Mouse (Mus musculus): ENCODE results near the gene Fam168a.

The Fam168a gene

DNA sequence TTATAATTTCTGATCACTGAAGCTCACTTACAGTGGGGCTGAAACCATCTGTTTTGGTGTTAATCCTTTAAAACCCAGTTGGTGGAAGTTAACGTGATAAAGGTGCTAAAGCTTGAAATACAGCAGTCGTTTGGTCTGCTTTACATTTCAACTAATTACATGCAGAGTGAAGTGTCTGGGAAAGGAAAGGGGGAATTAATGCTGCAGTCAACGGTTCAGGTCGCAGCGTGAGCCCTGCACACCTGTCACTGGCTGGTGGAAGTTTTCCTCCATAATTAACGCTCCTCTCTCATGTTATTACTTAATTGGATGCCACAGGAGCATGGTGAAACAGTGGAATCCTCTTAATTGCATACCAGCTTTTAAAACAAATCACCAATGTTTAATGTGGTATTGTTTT is 27.8 kb downstream of the Fam168a start:
- CTCF ChIA-PET: interaction anchor here in 1 of 4 experiments (0.7 kb wide), 1 partner anchor 19 kb away, joined by 3 read pairs; no protein-coding TSS in a partner anchor

GRCm38 (mm10) chr7:100734905-100735304 is 28.5 kb downstream of the Fam168a start:
- POLR2A ChIA-PET: interaction anchor here in 3 of 4 experiments (0.7 to 1.5 kb wide), 3 partner anchors 21 to 49 kb away, joined by 3 read pairs; partner anchors contain the start of gene Fam168a (in 1 of the 3)
- CTCF ChIA-PET: interaction anchor here in 2 of 4 experiments (0.6 to 0.7 kb wide), 2 partner anchors 20 to 374 kb away, joined by 3 read pairs; no protein-coding TSS in a partner anchor

More for the DNA sequence above, 27.8 kb downstream of the Fam168a start:
- POLR2A ChIA-PET: interaction anchor here in 3 of 4 experiments (0.5 to 1.7 kb wide), 8 partner anchors 16 to 366 kb away, joined by 3 to 10 read pairs (median 4); partner anchors contain the start of gene Fam168a (in 2 of the 3)

DNA sequence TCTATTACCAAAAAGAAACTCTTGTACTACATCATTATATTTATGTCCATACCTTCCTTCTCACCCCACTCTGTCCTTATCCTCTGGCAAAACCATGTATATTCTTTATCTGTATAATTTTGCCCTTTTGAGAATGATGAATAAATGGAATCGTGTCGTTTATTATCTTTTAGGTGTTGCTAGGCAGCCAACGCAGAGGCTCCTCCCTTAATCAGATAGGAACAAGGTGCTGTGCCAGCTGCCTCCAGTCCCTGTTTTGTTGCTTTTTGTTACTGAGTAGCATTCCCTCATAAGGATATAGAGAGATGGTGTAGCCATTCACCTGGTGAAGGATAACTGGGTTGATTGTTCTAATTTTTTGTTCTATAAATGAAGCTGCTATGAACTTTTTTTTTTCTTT is 29.7 kb downstream of the Fam168a start:
- ChIA-PET POLR2A (interaction anchor here in 1 of 4 experiments (1.1 kb wide), 1 partner anchor 32 kb away, joined by 4 read pairs; no protein-coding TSS in a partner anchor), CTCF (interaction anchor here in 1 of 4 experiments (0.7 kb wide), 1 partner anchor 756 kb away, joined by 3 read pairs; the partner anchor contains the start of gene Rnf169)

- CTCF ChIA-PET: no interaction called here
Measured at GRCm38 (mm10) chr7:100744372-100744771, 37.9 kb downstream of the Fam168a start.

DNA sequence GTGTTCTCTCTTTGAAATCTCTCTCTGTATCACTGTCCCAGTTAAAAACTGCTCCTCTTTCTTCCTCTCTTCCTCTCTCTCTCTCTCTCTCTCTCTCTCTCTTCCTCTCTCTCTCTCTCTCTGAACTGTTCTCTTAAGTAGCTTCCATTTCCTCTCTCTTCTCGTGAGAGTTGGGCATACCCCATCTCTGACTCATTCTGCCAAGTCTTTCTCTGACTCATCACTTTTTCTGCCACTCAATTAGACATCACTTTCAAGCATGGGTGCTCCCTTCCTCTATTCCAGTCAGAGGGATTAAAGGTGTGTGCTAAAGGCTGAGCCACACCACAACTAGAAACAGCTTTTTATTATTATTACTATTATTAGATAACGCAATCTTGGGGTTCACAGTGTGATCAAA is 43.7 kb downstream of the Fam168a start:
- ChIA-PET POLR2A (interaction anchor here in 1 of 4 experiments (1.3 to 1.9 kb wide), 2 partner anchors 17 to 19 kb away, joined by 5 read pairs; no protein-coding TSS in a partner anchor), CTCF (interaction anchor here in 2 of 4 experiments (0.7 to 0.8 kb wide), 2 partner anchors 19 to 24 kb away, joined by 3 to 5 read pairs; no protein-coding TSS in a partner anchor)

More at GRCm38 (mm10) chr7:100744372-100744771, 37.9 kb downstream of the Fam168a start:
- POLR2A ChIA-PET: interaction anchor here in 2 of 4 experiments (0.6 to 1.7 kb wide), 3 partner anchors 23 to 365 kb away, joined by 3 to 4 read pairs (median 4); no protein-coding TSS in a partner anchor

DNA sequence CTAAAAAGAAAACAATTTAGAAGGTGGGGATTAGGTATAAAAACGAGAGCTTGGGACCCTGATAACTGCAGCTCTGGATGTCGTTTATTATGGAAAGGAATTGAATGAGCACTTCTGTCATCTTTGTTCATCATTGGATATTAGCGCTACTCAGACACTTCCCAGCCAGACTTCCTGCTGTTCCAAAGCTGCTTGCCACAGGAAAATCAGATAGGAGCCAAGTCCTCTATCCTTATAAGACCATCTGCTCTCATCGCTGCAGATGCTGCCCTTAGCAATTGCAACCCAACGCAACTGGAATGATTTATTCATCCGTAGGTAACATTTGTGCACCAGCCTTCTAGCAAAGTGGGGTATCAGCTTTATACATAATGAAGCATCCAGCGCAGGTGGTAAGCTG is 52.3 kb downstream of the Fam168a start:
- CTCF ChIA-PET: interaction anchor here in 1 of 4 experiments (1.2 kb wide), 1 partner anchor 74 kb away, joined by 4 read pairs; no protein-coding TSS in a partner anchor
- POLR2A ChIA-PET: interaction anchor here in 3 of 4 experiments (0.5 to 1.4 kb wide), 7 partner anchors 9 to 397 kb away, joined by 3 to 4 read pairs (median 3); partner anchors contain the start of gene Fam168a (in 1 of the 3)

DNA sequence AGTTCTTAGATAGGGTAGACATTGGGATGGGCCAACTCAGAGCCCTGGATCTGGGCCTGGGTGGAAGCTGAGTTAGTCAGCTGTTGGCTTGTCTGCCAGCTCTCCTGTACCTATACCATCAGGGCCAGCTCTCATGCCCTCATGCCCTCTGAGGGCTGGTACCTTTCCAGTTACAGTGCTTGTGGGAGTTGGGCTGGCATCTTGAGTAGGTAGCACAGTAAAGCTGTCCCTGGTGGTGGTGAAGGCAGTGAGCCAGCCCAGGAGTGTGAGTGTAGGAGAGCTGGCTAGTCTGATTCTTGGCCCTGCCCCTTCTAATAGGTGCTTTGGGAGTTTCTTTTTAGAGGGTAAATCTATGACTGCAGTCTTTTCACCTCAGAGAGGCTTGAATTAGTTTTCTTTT is 56.3 kb downstream of the Fam168a start:
- ChIA-PET POLR2A (interaction anchor here in 1 of 4 experiments (0.6 kb wide), 2 partner anchors 257 to 427 kb away, joined by 3 to 4 read pairs; no protein-coding TSS in a partner anchor), CTCF (no interaction called here)

GRCm38 (mm10) chr7:100767568-100767967 is 61.1 kb downstream of the Fam168a start:
- CTCF ChIA-PET: interaction anchor here in 1 of 4 experiments (1.7 kb wide), 1 partner anchor 81 kb away, joined by 4 read pairs; no protein-coding TSS in a partner anchor
- POLR2A ChIA-PET: interaction anchor here in 1 of 4 experiments (0.8 to 1.1 kb wide), 2 partner anchors 15 to 24 kb away, joined by 3 to 4 read pairs; no protein-coding TSS in a partner anchor

- POLR2A ChIA-PET: interaction anchor here in 1 of 4 experiments (0.8 to 1.2 kb wide), 3 partner anchors 15 to 112 kb away, joined by 3 to 4 read pairs (median 3); no protein-coding TSS in a partner anchor
- CTCF ChIA-PET: interaction anchor here in 1 of 4 experiments (0.5 to 1.7 kb wide), 2 partner anchors 81 to 130 kb away, joined by 4 read pairs; no protein-coding TSS in a partner anchor
Measured at GRCm38 (mm10) chr7:100768009-100768408, 61.6 kb downstream of the Fam168a start.

DNA sequence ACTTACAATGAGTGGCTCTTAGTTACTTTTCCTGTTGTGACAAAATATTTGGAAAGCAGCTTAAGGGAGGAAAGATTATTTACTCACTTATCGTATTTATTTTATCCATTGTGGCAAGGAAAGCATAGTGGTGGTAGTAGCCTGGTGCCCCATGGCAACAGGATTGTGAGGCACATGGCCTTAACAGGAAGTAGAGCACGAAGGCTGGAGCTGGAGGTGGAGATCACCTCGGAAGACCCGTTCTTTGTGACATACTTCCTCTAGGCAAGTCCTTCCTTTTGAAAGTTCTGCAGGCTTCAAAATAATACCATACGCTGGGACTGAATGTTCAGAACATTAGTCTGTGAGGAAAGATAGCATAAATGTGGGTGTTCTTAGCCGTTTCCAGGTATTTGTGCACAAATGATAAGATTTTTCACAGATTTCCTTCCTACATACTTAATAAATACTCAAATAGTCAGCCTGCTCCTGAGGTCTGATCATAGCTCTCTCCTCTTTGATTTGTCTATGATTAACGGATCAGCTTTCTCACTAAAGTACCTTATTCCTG is 63.2 kb downstream of the Fam168a start:
- ChIA-PET CTCF (interaction anchor here in 1 of 4 experiments (1.3 kb wide), 1 partner anchor 85 kb away, joined by 3 read pairs; no protein-coding TSS in a partner anchor), POLR2A (interaction anchor here in 1 of 4 experiments (0.8 to 1.6 kb wide), 5 partner anchors 11 to 70 kb away, joined by 3 to 4 read pairs (median 3); partner anchors contain the start of gene Fam168a)

- ChIA-PET CTCF (interaction anchor here in 1 of 4 experiments (0.6 kb wide), 1 partner anchor 92 kb away, joined by 3 read pairs; the partner anchor contains the start of gene Relt), POLR2A (interaction anchor here in 1 of 4 experiments (0.6 kb wide), 1 partner anchor 11 kb away, joined by 3 read pairs; no protein-coding TSS in a partner anchor)
Measured at GRCm38 (mm10) chr7:100770669-100771341, 64.4 kb downstream of the Fam168a start.

GRCm38 (mm10) chr7:100774189-100774588 is 67.8 kb downstream of the Fam168a start:
- ChIA-PET POLR2A (interaction anchor here in 1 of 4 experiments (1.1 to 1.8 kb wide), 2 partner anchors 13 to 110 kb away, joined by 3 to 5 read pairs; no protein-coding TSS in a partner anchor), CTCF (interaction anchor here in 2 of 4 experiments (0.6 to 1.2 kb wide), 7 partner anchors 9 to 90 kb away, joined by 3 to 4 read pairs (median 3); partner anchors contain the start of gene Relt (in 1 of the 2))

- CTCF ChIA-PET: interaction anchor here in 1 of 4 experiments (0.6 kb wide), 1 partner anchor 513 kb away, joined by 3 read pairs; no protein-coding TSS in a partner anchor
- POLR2A ChIA-PET: no interaction called here
Measured at GRCm38 (mm10) chr7:100775810-100776209, 69.4 kb downstream of the Fam168a start.

DNA sequence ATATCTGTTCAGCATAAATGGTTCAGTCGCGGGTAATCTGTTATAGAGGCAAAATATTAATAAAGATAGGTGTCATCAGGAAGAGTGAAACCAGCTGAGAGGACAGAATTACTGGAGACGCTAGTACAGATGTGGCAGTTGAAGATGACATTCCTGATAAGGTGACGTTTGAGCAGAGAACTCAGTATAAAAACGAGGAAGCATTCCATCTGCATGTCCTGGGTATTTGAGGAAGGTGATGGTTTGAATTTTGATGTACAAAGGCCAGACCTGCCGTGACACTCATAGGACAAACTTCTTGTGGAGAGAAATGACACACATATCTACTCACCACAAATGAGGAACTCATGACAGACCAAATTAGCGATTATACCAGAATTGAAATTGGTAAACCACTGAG is 73.8 kb downstream of the Fam168a start:
- ChIA-PET CTCF (no interaction called here), POLR2A (interaction anchor here in 1 of 4 experiments (0.8 to 1.4 kb wide), 2 partner anchors 47 to 83 kb away, joined by 3 to 5 read pairs; partner anchors contain the start of gene Relt)

DNA sequence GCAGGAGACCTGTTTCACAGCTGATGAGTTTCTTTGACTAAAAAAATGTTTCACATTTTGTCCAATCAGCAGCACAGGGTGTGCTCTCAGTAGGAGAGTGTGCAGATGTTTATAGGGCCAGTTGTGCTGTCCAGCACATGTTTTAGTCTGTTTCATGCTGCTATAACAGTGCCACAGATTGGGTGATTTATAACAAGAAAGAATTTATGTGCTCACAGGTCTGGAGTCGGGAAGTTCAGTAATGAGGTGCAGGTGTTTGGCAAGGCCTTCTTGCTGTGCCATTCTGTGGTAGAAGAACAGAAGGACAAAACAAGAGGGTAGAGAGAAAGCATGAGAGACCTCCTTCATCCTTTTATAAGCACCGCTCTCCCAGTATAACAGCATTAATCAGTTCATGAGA is 78.2 kb downstream of the Fam168a start:
- CTCF ChIA-PET: interaction anchor here in 1 of 4 experiments (0.7 kb wide), 1 partner anchor 31 kb away, joined by 3 read pairs; no protein-coding TSS in a partner anchor
- POLR2A ChIA-PET: interaction anchor here in 1 of 4 experiments (1.2 kb wide), 1 partner anchor 12 kb away, joined by 3 read pairs; no protein-coding TSS in a partner anchor

- POLR2A ChIA-PET: interaction anchor here in 1 of 4 experiments (0.9 kb wide), 1 partner anchor 13 kb away, joined by 3 read pairs; no protein-coding TSS in a partner anchor
- CTCF ChIA-PET: interaction anchor here in 1 of 4 experiments (0.7 kb wide), 1 partner anchor 31 kb away, joined by 3 read pairs; no protein-coding TSS in a partner anchor
Measured at GRCm38 (mm10) chr7:100785426-100785825, 79.0 kb downstream of the Fam168a start.

DNA sequence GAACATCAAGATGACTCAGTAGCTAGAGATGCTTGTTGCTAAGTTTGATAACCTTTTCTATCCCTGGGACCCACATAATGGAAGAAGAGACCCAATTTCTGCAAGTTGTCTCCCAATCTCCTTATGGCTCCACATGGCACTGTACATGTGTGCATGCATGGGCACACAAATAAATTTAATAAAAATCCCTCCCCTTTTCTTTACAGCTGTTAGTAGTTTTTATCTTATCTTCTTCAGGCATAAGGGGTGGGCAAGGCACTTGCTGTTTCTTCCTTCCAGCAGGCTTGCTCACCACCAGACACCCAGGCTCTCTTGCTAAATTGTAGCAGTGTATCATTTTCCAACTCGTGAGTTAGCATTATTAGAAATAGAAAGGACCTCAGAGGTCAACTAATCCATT is 79.6 kb downstream of the Fam168a start:
- POLR2A ChIA-PET: interaction anchor here in 1 of 4 experiments (0.9 kb wide), 1 partner anchor 13 kb away, joined by 3 read pairs; no protein-coding TSS in a partner anchor
- CTCF ChIA-PET: no interaction called here

- ChIA-PET POLR2A (interaction anchor here in 1 of 4 experiments (1.3 to 1.8 kb wide), 3 partner anchors 10 to 15 kb away, joined by 3 to 5 read pairs (median 5); no protein-coding TSS in a partner anchor), CTCF (interaction anchor here in 2 of 4 experiments (0.8 to 1.3 kb wide), 2 partner anchors 15 to 103 kb away, joined by 3 to 4 read pairs; no protein-coding TSS in a partner anchor)
Measured at GRCm38 (mm10) chr7:100788291-100788690, 81.9 kb downstream of the Fam168a start.
